Mouse (Mus musculus): ENCODE measurements around the gene Sp7. TPM values are rescaled to one million over a fixed set of nuclear protein-coding genes. Genes with fewer than 3 reads are reported as not detected.

The Sp7 gene
- 0.48 and 0.55 TPM in 2 replicates for polyA plus RNA-seq (2015; fragmentation: Nextera tagmentation; extraction: Ambion mirVana)

- Histone ChIP-seq H3K27ac (no peak within 1 kb of the TSS), H3K9me3 (no peaks in the 10 kb centered on the region), H3K9ac (peak within 1 kb of the TSS; percentile 29), H3K27me3 (peaks cover 22% of the 10 kb centered on the region), H3K4me3 (peak within 1 kb of the TSS; percentile 14), H3K36me3 (no peaks in the 10 kb centered on the region), H3K4me2 (peak within 1 kb of the TSS; percentile 52), H3K4me1 (peaks cover 25% of the 10 kb centered on the region)
- 7% methylated on average over 15 of the region's 15 CpGs for WGBS
- ATAC-seq (ENCODE audit: borderline replicate concordance, extremely low read depth, low FRiP score, low TSS enrichment), result no peak
Measured at GRCm38 (mm10) chr15:102366733-102367344, at the start of gene Sp7. Sp7 (minus strand) TSS chr15:102367182.

GRCm38 (mm10) chr15:102413687-102414086 is 46.7 kb upstream of the Sp7 start:
- no peak overlapping the region for H3K27ac ChIP-seq
- no peak overlapping the region for H3K9ac ChIP-seq
- ATAC-seq (ENCODE audit: borderline replicate concordance, extremely low read depth, low FRiP score, low TSS enrichment), result no peak
- H3K4me3 ChIP-seq, result no peak overlapping the region
- H3K27me3 ChIP-seq, result no peaks in the 10 kb centered on the region
- H3K4me2 ChIP-seq, result no peak overlapping the region
- H3K9me3 ChIP-seq, result no peaks in the 10 kb centered on the region
- peaks cover 27% of the 10 kb centered on the region for H3K4me1 ChIP-seq
- H3K36me3 ChIP-seq, result peaks cover 46% of the 10 kb centered on the region

GRCm38 (mm10) chr15:102411077-102411476 is 44.1 kb upstream of the Sp7 start:
- Histone ChIP-seq H3K27ac (no peak overlapping the region), H3K4me1 (peaks cover 45% of the 10 kb centered on the region), H3K36me3 (peaks cover 51% of the 10 kb centered on the region), H3K4me2 (no peak overlapping the region), H3K27me3 (no peaks in the 10 kb centered on the region), H3K4me3 (no peak overlapping the region), H3K9me3 (no peaks in the 10 kb centered on the region), H3K9ac (no peak overlapping the region)
- 91% methylated on average over 1 of the region's 1 CpGs for WGBS
- no peak for ATAC-seq (ENCODE audit: borderline replicate concordance, extremely low read depth, low FRiP score, low TSS enrichment)

GRCm38 (mm10) chr15:102409286-102409685 is 42.3 kb upstream of the Sp7 start:
- Histone ChIP-seq H3K4me1 (peaks cover 45% of the 10 kb centered on the region), H3K36me3 (peaks cover 46% of the 10 kb centered on the region), H3K9me3 (no peaks in the 10 kb centered on the region), H3K27ac (no peak overlapping the region), H3K27me3 (no peaks in the 10 kb centered on the region), H3K9ac (no peak overlapping the region), H3K4me3 (no peak overlapping the region), H3K4me2 (peak overlapping the region; percentile 21; the same call in 1 of the 2 replicates)
- WGBS, result 92% methylated on average over 3 of the region's 3 CpGs
- ATAC-seq (ENCODE audit: borderline replicate concordance, extremely low read depth, low FRiP score, low TSS enrichment), result no peak

GRCm38 (mm10) chr15:102408558-102409130 is 41.7 kb upstream of the Sp7 start:
- no peak overlapping the region for H3K9ac ChIP-seq
- peaks cover 46% of the 10 kb centered on the region for H3K36me3 ChIP-seq
- H3K4me3 ChIP-seq, result no peak overlapping the region
- no peak for ATAC-seq (ENCODE audit: borderline replicate concordance, extremely low read depth, low FRiP score, low TSS enrichment)
- H3K27ac ChIP-seq, result no peak overlapping the region
- peaks cover 45% of the 10 kb centered on the region for H3K4me1 ChIP-seq
- H3K9me3 ChIP-seq, result no peaks in the 10 kb centered on the region
- H3K4me2 ChIP-seq, result peak overlapping the region; percentile 21; the same call in 1 of the 2 replicates
- no peaks in the 10 kb centered on the region for H3K27me3 ChIP-seq
- 75% methylated on average over 2 of the region's 2 CpGs for WGBS

GRCm38 (mm10) chr15:102407681-102408557 is 40.9 kb upstream of the Sp7 start:
- H3K4me1 ChIP-seq, result peaks cover 45% of the 10 kb centered on the region
- H3K4me3 ChIP-seq, result no peak overlapping the region
- peaks cover 40% of the 10 kb centered on the region for H3K36me3 ChIP-seq
- 91% methylated on average over 10 of the region's 10 CpGs for WGBS
- no peak for ATAC-seq (ENCODE audit: borderline replicate concordance, extremely low read depth, low FRiP score, low TSS enrichment)
- no peak overlapping the region for H3K9ac ChIP-seq
- no peak overlapping the region for H3K4me2 ChIP-seq
- no peak overlapping the region for H3K27ac ChIP-seq
- H3K9me3 ChIP-seq, result no peaks in the 10 kb centered on the region
- H3K27me3 ChIP-seq, result no peaks in the 10 kb centered on the region

- Histone ChIP-seq H3K4me1 (peaks cover 43% of the 10 kb centered on the region), H3K27ac (peak overlapping the region; percentile 100), H3K27me3 (no peaks in the 10 kb centered on the region), H3K9ac (peak overlapping the region; percentile 85), H3K4me2 (peak overlapping the region; percentile 49), H3K4me3 (peak overlapping the region; percentile 70), H3K36me3 (peaks cover 33% of the 10 kb centered on the region), H3K9me3 (no peaks in the 10 kb centered on the region)
- 16% methylated on average over 3 of the region's 3 CpGs for WGBS
- ATAC-seq (ENCODE audit: borderline replicate concordance, extremely low read depth, low FRiP score, low TSS enrichment), result no peak
Measured at GRCm38 (mm10) chr15:102406912-102407580, 40.1 kb upstream of the Sp7 start.

GRCm38 (mm10) chr15:102406196-102406911 is 39.4 kb upstream of the Sp7 start:
- H3K9ac ChIP-seq, result peak overlapping the region; percentile 85
- peaks cover 30% of the 10 kb centered on the region for H3K36me3 ChIP-seq
- no peaks in the 10 kb centered on the region for H3K27me3 ChIP-seq
- peaks cover 38% of the 10 kb centered on the region for H3K4me1 ChIP-seq
- ATAC-seq (ENCODE audit: borderline replicate concordance, extremely low read depth, low FRiP score, low TSS enrichment), result peak; percentile 93
- no peaks in the 10 kb centered on the region for H3K9me3 ChIP-seq
- peak overlapping the region; percentile 49 for H3K4me2 ChIP-seq
- whole genome bisulfite sequencing, result 2% methylated on average over 29 of the region's 69 CpGs
- peak overlapping the region; percentile 100 for H3K27ac ChIP-seq
- peak overlapping the region; percentile 70 for H3K4me3 ChIP-seq

GRCm38 (mm10) chr15:102405489-102406195 is 38.7 kb upstream of the Sp7 start, which contains the start of gene Sp1:
Sp1 (plus strand) TSS chr15:102406143.
- Histone ChIP-seq H3K27ac (peak within 1 kb of the TSS; percentile 100), H3K4me1 (peaks cover 40% of the 10 kb centered on the region), H3K9ac (peak within 1 kb of the TSS; percentile 87), H3K9me3 (no peaks in the 10 kb centered on the region), H3K4me3 (peak within 1 kb of the TSS; percentile 70), H3K4me2 (peak within 1 kb of the TSS; percentile 70), H3K36me3 (peaks cover 28% of the 10 kb centered on the region), H3K27me3 (no peaks in the 10 kb centered on the region)
- under 1% methylated on average over 38 of the region's 38 CpGs for WGBS
- peak; percentile 96 for ATAC-seq (ENCODE audit: borderline replicate concordance, extremely low read depth, low FRiP score, low TSS enrichment)

GRCm38 (mm10) chr15:102404608-102405488 is 37.9 kb upstream of the Sp7 start:
- Histone ChIP-seq H3K27me3 (no peaks in the 10 kb centered on the region), H3K9me3 (no peaks in the 10 kb centered on the region), H3K27ac (peak overlapping the region; percentile 100), H3K4me2 (peak overlapping the region; percentile 70), H3K9ac (peak overlapping the region; percentile 87), H3K4me3 (peak overlapping the region; percentile 70), H3K36me3 (peaks cover 20% of the 10 kb centered on the region), H3K4me1 (peaks cover 40% of the 10 kb centered on the region)
- no peak for ATAC-seq (ENCODE audit: borderline replicate concordance, extremely low read depth, low FRiP score, low TSS enrichment)
- WGBS, result 16% methylated on average over 34 of the region's 34 CpGs

Measured in lung, embryonic 15.5 days (tissue).